Mouse (Mus musculus): ENCODE measurements at regions not wholly inside any gene's neighbourhood (a gene's known extent, or its start where the extent isn't known, plus 50 kb on each side); places are given as distances from the start of the nearest gene placed in this dataset.

DNA sequence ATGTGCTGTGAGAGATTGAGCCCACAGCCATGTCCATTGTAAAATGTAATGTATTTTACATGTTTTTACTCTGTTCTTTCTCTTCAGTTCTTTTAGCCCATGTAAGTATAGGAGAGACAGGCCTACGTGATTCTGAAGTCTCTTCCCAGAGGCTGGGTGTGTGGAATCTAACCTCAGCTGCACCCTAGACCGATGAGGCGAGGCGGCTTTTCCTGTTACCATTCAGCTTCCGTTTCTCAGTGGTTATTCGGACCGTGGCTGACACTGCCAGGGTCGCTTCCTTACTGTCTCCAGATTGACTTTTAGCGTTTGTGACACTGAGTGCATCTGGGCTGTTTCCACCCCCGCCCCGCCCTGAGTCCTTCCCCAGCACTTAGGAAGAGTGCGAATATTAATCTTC, 386.1 kb upstream of the Pmfbp1 start:
- H3ac ChIP-seq (ENCODE audit: control insufficient read depth, insufficient read length), result no peak overlapping the region
- no peaks in the 10 kb centered on the region for H3K36me3 ChIP-seq (ENCODE audit: control insufficient read depth, insufficient read depth)
- no peak overlapping the region for H3K4me2 ChIP-seq (ENCODE audit: low read depth)
- TF ChIP-seq USF1 (IDR thresholded peaks at IDR 0.05; ENCODE audit: low read depth), result no peak
- no peak for TF ChIP-seq POLR2AphosphoS2 (IDR thresholded peaks at IDR 0.05; ENCODE audit: insufficient read length, low read depth)
- TF ChIP-seq CEBPB (IDR thresholded peaks at IDR 0.05; ENCODE audit: insufficient read depth, poor library complexity, severe bottlenecking), result no peak
- no peak for TF ChIP-seq TCF12 (IDR thresholded peaks at IDR 0.05; ENCODE audit: insufficient read depth, poor library complexity, severe bottlenecking)
- TF ChIP-seq MYOD1 (IDR thresholded peaks at IDR 0.05; ENCODE audit: control insufficient read depth in 1 of 3, insufficient read length in 2 of 3, low read depth in 2 of 3), result no peak
- no peak for TF ChIP-seq MYOG (IDR thresholded peaks at IDR 0.05; ENCODE audit: control insufficient read depth in 1 of 3, insufficient read depth in 1 of 3, insufficient read length in 2 of 3, low read depth in 2 of 3)
- TF ChIP-seq E2F4 (IDR thresholded peaks at IDR 0.05; ENCODE audit: insufficient read depth), result no peak
- no peak for TF ChIP-seq TCF3 (IDR thresholded peaks at IDR 0.05; ENCODE audit: insufficient read length, low read depth)
- TF ChIP-seq POLR2A (IDR thresholded peaks at IDR 0.05; ENCODE audit: insufficient read length, low read depth), result no peak
- TF ChIP-seq MAX (IDR thresholded peaks at IDR 0.05; ENCODE audit: low read depth), result no peak
- TF ChIP-seq SRF (IDR thresholded peaks at IDR 0.05; ENCODE audit: control insufficient read depth, insufficient read length, low read depth), result no peak
- TF ChIP-seq REST (IDR thresholded peaks at IDR 0.05; ENCODE audit: insufficient read depth, insufficient read length), result no peak
- H3K27me3 ChIP-seq (ENCODE audit: control insufficient read depth, insufficient read depth, insufficient read length), result no peaks in the 10 kb centered on the region
- no peak overlapping the region for H3K4me3 ChIP-seq
- no peaks in the 10 kb centered on the region for H3K79me2 ChIP-seq (ENCODE audit: control insufficient read depth, insufficient read depth)

DNA sequence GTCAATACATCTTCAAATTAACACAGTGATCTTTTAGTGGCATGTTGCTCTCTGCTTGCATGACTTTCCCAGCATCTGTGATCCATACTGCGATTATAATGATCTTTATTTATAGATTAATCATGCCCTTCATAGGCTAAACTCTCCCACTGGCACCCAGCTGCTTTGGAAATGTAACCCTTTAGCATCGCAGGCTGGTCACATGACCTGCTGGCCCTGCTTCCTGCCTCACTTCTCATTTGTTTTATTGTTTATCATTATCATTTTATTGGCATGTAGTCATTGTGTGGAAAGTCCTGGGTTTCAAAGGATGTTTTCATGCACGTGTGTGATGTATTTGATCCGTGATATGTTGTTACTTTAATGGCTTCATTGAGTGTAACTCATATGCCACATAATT, 384.4 kb upstream of the Pmfbp1 start:
- Histone ChIP-seq H3K36me3 (ENCODE audit: control insufficient read depth, insufficient read depth) (no peaks in the 10 kb centered on the region), H3K27me3 (ENCODE audit: control insufficient read depth, insufficient read depth, insufficient read length) (no peaks in the 10 kb centered on the region), H3ac (ENCODE audit: control insufficient read depth, insufficient read length) (no peak overlapping the region), H3K4me3 (no peak overlapping the region), H3K4me2 (ENCODE audit: low read depth) (no peak overlapping the region), H3K79me2 (ENCODE audit: control insufficient read depth, insufficient read depth) (no peaks in the 10 kb centered on the region)
- TF ChIP-seq TCF12 (IDR thresholded peaks at IDR 0.05; ENCODE audit: insufficient read depth, poor library complexity, severe bottlenecking), result no peak
- TF ChIP-seq MYOG (IDR thresholded peaks at IDR 0.05; ENCODE audit: control insufficient read depth in 1 of 3, insufficient read depth in 1 of 3, insufficient read length in 2 of 3, low read depth in 2 of 3), result no peak
- no peak for TF ChIP-seq MAX (IDR thresholded peaks at IDR 0.05; ENCODE audit: low read depth)
- no peak for TF ChIP-seq TCF3 (IDR thresholded peaks at IDR 0.05; ENCODE audit: insufficient read length, low read depth)
- TF ChIP-seq SRF (IDR thresholded peaks at IDR 0.05; ENCODE audit: control insufficient read depth, insufficient read length, low read depth), result no peak

GRCm38 (mm10) chr8:109121776-109122175, 372.1 kb upstream of the Pmfbp1 start:
- H3K4me3 ChIP-seq, result no peak overlapping the region
- H3ac ChIP-seq (ENCODE audit: control insufficient read depth, insufficient read length), result no peak overlapping the region
- H3K27me3 ChIP-seq (ENCODE audit: control insufficient read depth, insufficient read depth, insufficient read length), result no peaks in the 10 kb centered on the region
- TF ChIP-seq SRF (IDR thresholded peaks at IDR 0.05; ENCODE audit: control insufficient read depth, insufficient read length, low read depth) (no peak), MAX (IDR thresholded peaks at IDR 0.05; ENCODE audit: low read depth) (no peak), MYOG (IDR thresholded peaks at IDR 0.05; ENCODE audit: control insufficient read depth in 1 of 3, insufficient read depth in 1 of 3, insufficient read length in 2 of 3, low read depth in 2 of 3) (no peak), TCF3 (IDR thresholded peaks at IDR 0.05; ENCODE audit: insufficient read length, low read depth) (no peak), E2F4 (IDR thresholded peaks at IDR 0.05; ENCODE audit: insufficient read depth) (no peak), REST (IDR thresholded peaks at IDR 0.05; ENCODE audit: insufficient read depth, insufficient read length) (no peak), TCF12 (IDR thresholded peaks at IDR 0.05; ENCODE audit: insufficient read depth, poor library complexity, severe bottlenecking) (no peak), POLR2AphosphoS2 (IDR thresholded peaks at IDR 0.05; ENCODE audit: insufficient read length, low read depth) (no peak), POLR2A (IDR thresholded peaks at IDR 0.05; ENCODE audit: insufficient read length, low read depth) (no peak), USF1 (IDR thresholded peaks at IDR 0.05; ENCODE audit: low read depth) (no peak), CEBPB (IDR thresholded peaks at IDR 0.05; ENCODE audit: insufficient read depth, poor library complexity, severe bottlenecking) (no peak), MYOD1 (IDR thresholded peaks at IDR 0.05; ENCODE audit: control insufficient read depth in 1 of 3, insufficient read length in 2 of 3, low read depth in 2 of 3) (no peak)
- H3K79me2 ChIP-seq (ENCODE audit: control insufficient read depth, insufficient read depth), result no peaks in the 10 kb centered on the region
- H3K4me2 ChIP-seq (ENCODE audit: low read depth), result no peak overlapping the region
- H3K36me3 ChIP-seq (ENCODE audit: control insufficient read depth, insufficient read depth), result no peaks in the 10 kb centered on the region

DNA sequence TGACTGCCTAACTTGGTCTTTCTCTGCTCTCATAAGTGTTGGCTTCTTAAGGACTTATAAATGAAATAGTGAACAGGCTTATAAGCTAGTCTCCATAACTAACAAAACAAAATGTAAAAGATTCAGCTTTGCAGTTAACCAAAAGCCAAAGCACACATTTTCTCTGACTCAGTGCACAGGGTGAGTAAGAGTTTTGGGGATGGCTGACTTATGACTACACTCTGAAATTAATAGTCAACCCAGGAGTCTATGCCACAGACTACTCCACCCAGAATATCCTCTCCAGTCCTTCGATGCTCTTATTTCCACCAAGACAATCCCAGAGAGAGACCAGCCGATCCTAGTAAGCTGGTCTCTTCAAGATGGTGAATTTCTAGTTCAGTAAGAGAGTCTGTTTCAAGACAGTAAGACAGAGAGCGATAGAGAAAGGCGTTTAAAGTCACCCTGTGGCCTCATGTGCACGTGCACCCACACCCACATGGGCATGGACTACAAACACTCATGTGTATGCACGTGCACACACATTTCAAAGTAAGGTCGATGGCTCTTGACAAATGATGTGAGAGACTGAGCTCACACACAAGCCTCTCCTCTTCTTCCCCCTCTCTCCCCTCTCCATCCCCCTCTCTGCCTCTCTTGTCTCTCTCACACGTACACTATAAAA, 351.2 kb upstream of the Pmfbp1 start:
- peak overlapping the region; percentile 18 for H3K4me2 ChIP-seq (ENCODE audit: low read depth)
- TF ChIP-seq POLR2AphosphoS2 (IDR thresholded peaks at IDR 0.05; ENCODE audit: insufficient read length, low read depth) (no peak), CEBPB (IDR thresholded peaks at IDR 0.05; ENCODE audit: insufficient read depth, poor library complexity, severe bottlenecking) (no peak), TCF3 (IDR thresholded peaks at IDR 0.05; ENCODE audit: insufficient read length, low read depth) (no peak), SRF (IDR thresholded peaks at IDR 0.05; ENCODE audit: control insufficient read depth, insufficient read length, low read depth) (no peak), REST (IDR thresholded peaks at IDR 0.05; ENCODE audit: insufficient read depth, insufficient read length) (no peak), POLR2A (IDR thresholded peaks at IDR 0.05; ENCODE audit: insufficient read length, low read depth) (no peak), USF1 (IDR thresholded peaks at IDR 0.05; ENCODE audit: low read depth) (no peak), MAX (IDR thresholded peaks at IDR 0.05; ENCODE audit: low read depth) (no peak), MYOG (IDR thresholded peaks at IDR 0.05; ENCODE audit: control insufficient read depth in 1 of 3, insufficient read depth in 1 of 3, insufficient read length in 2 of 3, low read depth in 2 of 3) (no peak), E2F4 (IDR thresholded peaks at IDR 0.05; ENCODE audit: insufficient read depth) (no peak), MYOD1 (IDR thresholded peaks at IDR 0.05; ENCODE audit: control insufficient read depth in 1 of 3, insufficient read length in 2 of 3, low read depth in 2 of 3) (no peak), TCF12 (IDR thresholded peaks at IDR 0.05; ENCODE audit: insufficient read depth, poor library complexity, severe bottlenecking) (no peak)

More for the DNA sequence above, 351.2 kb upstream of the Pmfbp1 start:
- H3K27me3 ChIP-seq (ENCODE audit: control insufficient read depth, insufficient read depth, insufficient read length), result no peaks in the 10 kb centered on the region
- H3K79me2 ChIP-seq (ENCODE audit: control insufficient read depth, insufficient read depth), result no peaks in the 10 kb centered on the region
- H3K4me3 ChIP-seq, result no peak overlapping the region
- H3K36me3 ChIP-seq (ENCODE audit: control insufficient read depth, insufficient read depth), result no peaks in the 10 kb centered on the region
- H3ac ChIP-seq (ENCODE audit: control insufficient read depth, insufficient read length), result no peak overlapping the region
